Mouse (Mus musculus) brain, embryonic 14.5 days (tissue): ENCODE results near the gene 6330409D20Rik.

Experiments used
- CTCF ChIP-seq: fragments of 200-500 bp; IDR thresholded peaks from 2 replicates; pipeline ENCODE4 v1.5.1; 2012; ENCODE audit warnings: inconsistent platforms, mild to moderate bottlenecking, moderate library complexity, borderline replicate concordance; ENCODE audit not compliant: insufficient read depth, insufficient read length; ENCODE audit errors: extremely low read depth
- POLR2A ChIP-seq: fragments of 200-500 bp; IDR thresholded peaks from 2 replicates; pipeline ENCODE4 v1.6.1; 2012; ENCODE audit warnings: mild to moderate bottlenecking, inconsistent platforms, borderline replicate concordance; ENCODE audit not compliant: poor library complexity, insufficient read depth, insufficient read length, severe bottlenecking; ENCODE audit errors: extremely low read depth

- TF ChIP-seq POLR2A (no peak), CTCF (no peak)
These were observed 25.8 kb downstream of the 6330409D20Rik start for GRCm38 (mm10) chr2:32714987-32715425.
